Mouse (Mus musculus): ENCODE measurements around the gene S100a13.

The S100a13 gene

GRCm38 (mm10) chr3:90508287-90508949 is 5.8 kb upstream of the S100a13 start:
- peak; percentile 40 for DNase-seq (ENCODE audit: inconsistent ontology term)

- peak; percentile 99 for DNase-seq (ENCODE audit: inconsistent ontology term)
Measured at GRCm38 (mm10) chr3:90508950-90509746, 5.1 kb upstream of the S100a13 start, which contains the start of gene Chtop. Gene Chtop, minus strand, starts transcription at chr3:90509498.

- DNase-seq (ENCODE audit: inconsistent ontology term) = no peak
Measured at GRCm38 (mm10) chr3:90509747-90510123, 4.5 kb upstream of the S100a13 start.

GRCm38 (mm10) chr3:90512276-90512675 is 2.0 kb upstream of the S100a13 start:
- DNase-seq (ENCODE audit: inconsistent ontology term) = no peak

GRCm38 (mm10) chr3:90512948-90513642 is 1.1 kb upstream of the S100a13 start:
- no peak for DNase-seq (ENCODE audit: inconsistent ontology term)

GRCm38 (mm10) chr3:90514691-90515090 is 456 bp downstream of the S100a13 start:
- DNase-seq (ENCODE audit: inconsistent ontology term) = peak; percentile 79

GRCm38 (mm10) chr3:90515242-90515641 is 1.0 kb downstream of the S100a13 start:
- no peak for DNase-seq (ENCODE audit: inconsistent ontology term)

GRCm38 (mm10) chr3:90515789-90516188 is 1.6 kb downstream of the S100a13 start:
- DNase-seq (ENCODE audit: inconsistent ontology term) = no peak

GRCm38 (mm10) chr3:90517711-90518110 is 3.5 kb downstream of the S100a13 start:
- no peak for DNase-seq (ENCODE audit: inconsistent ontology term)

GRCm38 (mm10) chr3:90525421-90525820 is 11.2 kb downstream of the S100a13 start:
- DNase-seq (ENCODE audit: inconsistent ontology term) = peak; percentile 60

- DNase-seq (ENCODE audit: inconsistent ontology term) = no peak
Measured at GRCm38 (mm10) chr3:90526076-90526475, 11.8 kb downstream of the S100a13 start.

- DNase-seq (ENCODE audit: inconsistent ontology term) = no peak
Measured at GRCm38 (mm10) chr3:90526580-90526979, 12.3 kb downstream of the S100a13 start, which contains the start of gene S100a14. Gene S100a14, plus strand, starts transcription at chr3:90526856.

GRCm38 (mm10) chr3:90527291-90527873 is 13.1 kb downstream of the S100a13 start:
- no peak for DNase-seq (ENCODE audit: inconsistent ontology term)

GRCm38 (mm10) chr3:90531713-90532112 is 17.5 kb downstream of the S100a13 start:
- DNase-seq (ENCODE audit: inconsistent ontology term) = no peak

- no peak for DNase-seq (ENCODE audit: inconsistent ontology term)
Measured at GRCm38 (mm10) chr3:90535446-90535845, 21.2 kb downstream of the S100a13 start.

- DNase-seq (ENCODE audit: inconsistent ontology term) = peak; percentile 87
Measured at GRCm38 (mm10) chr3:90537141-90537904, 23.1 kb downstream of the S100a13 start, which contains the start of gene S100a16. Gene S100a16, plus strand, starts transcription at chr3:90537254.

GRCm38 (mm10) chr3:90537905-90538296 is 23.7 kb downstream of the S100a13 start:
- no peak for DNase-seq (ENCODE audit: inconsistent ontology term)

GRCm38 (mm10) chr3:90540904-90541303 is 26.7 kb downstream of the S100a13 start:
- DNase-seq (ENCODE audit: inconsistent ontology term) = peak; percentile 68

- DNase-seq (ENCODE audit: inconsistent ontology term) = peak; percentile 52
Measured at GRCm38 (mm10) chr3:90549676-90550420, 35.6 kb downstream of the S100a13 start.

- no peak for DNase-seq (ENCODE audit: inconsistent ontology term)
Measured at GRCm38 (mm10) chr3:90550421-90550790, 36.2 kb downstream of the S100a13 start.
